In genomic region chr3:38484191-38485106, GRCm38 (mm10) we compare ENCODE assay signal across 8 mouse cellular contexts. TPM values are rescaled to one million over a fixed set of nuclear protein-coding genes. Genes with fewer than 3 reads are reported as not detected.
A peak's percentile ranks its signal among the peaks of the same experiment; 100 is the strongest.
DNase-seq lines count a peak whose midpoint lies in the region; ATAC-seq and TF ChIP-seq lines count a peak whose summit lies in the region.

Ankrd50 (minus strand) TSS chr3:38484844.

- H3K4me2 ChIP-seq in heart, embryonic 12.5 days: peak within 1 kb of the TSS; percentile 73
- peak within 1 kb of the TSS; percentile 68 for H3K4me2 ChIP-seq in kidney, postnatal 0 days (ENCODE audit: low read length)
- peak within 1 kb of the TSS; percentile 88 for H3K4me2 ChIP-seq in liver, embryonic 11.5 days
- peak within 1 kb of the TSS; percentile 75 for H3K4me2 ChIP-seq in stomach, embryonic 14.5 days (replicated peaks; ENCODE audit: low read depth, low read length)

- peaks cover 31% of the 10 kb centered on the region for H3K4me1 ChIP-seq in heart, embryonic 12.5 days (replicated peaks)
- H3K4me1 ChIP-seq in kidney, postnatal 0 days (replicated peaks; ENCODE audit: insufficient read depth, low read length): peaks cover 13% of the 10 kb centered on the region; the same call in 1 of the 2 replicates
- H3K4me1 ChIP-seq in liver, embryonic 11.5 days (replicated peaks; ENCODE audit: control insufficient read depth, insufficient read depth, low read length): peaks cover 4% of the 10 kb centered on the region; the same call in 1 of the 2 replicates
- peaks cover 20% of the 10 kb centered on the region for H3K4me1 ChIP-seq in stomach, embryonic 14.5 days (ENCODE audit: control insufficient read depth, insufficient read depth, low read length)

- peak within 1 kb of the TSS; percentile 90 for H3K27ac ChIP-seq in heart, embryonic 12.5 days (ENCODE audit: poor library complexity, severe bottlenecking)
- peak within 1 kb of the TSS; percentile 92 for H3K27ac ChIP-seq in kidney, postnatal 0 days
- peak within 1 kb of the TSS; percentile 71 for H3K27ac ChIP-seq in liver, embryonic 11.5 days (ENCODE audit: low read depth, low read length)
- peak within 1 kb of the TSS; percentile 94 for H3K27ac ChIP-seq in stomach, embryonic 14.5 days (ENCODE audit: low read length)

- H3K9ac ChIP-seq in heart, embryonic 12.5 days: peak within 1 kb of the TSS; percentile 98
- H3K9ac ChIP-seq in kidney, postnatal 0 days (ENCODE audit: low read depth, low read length): peak within 1 kb of the TSS; percentile 89
- peak within 1 kb of the TSS; percentile 86 for H3K9ac ChIP-seq in liver, embryonic 11.5 days (ENCODE audit: low read depth, low read length)
- peak within 1 kb of the TSS; percentile 89 for H3K9ac ChIP-seq in stomach, embryonic 14.5 days (replicated peaks; ENCODE audit: low read depth, low read length)

- H3K36me3 ChIP-seq in heart, embryonic 12.5 days: peaks cover 20% of the 10 kb centered on the region
- no peaks in the 10 kb centered on the region for H3K36me3 ChIP-seq in kidney, postnatal 0 days (ENCODE audit: insufficient read depth, low read length)
- no peaks in the 10 kb centered on the region; the same call in 1 of the 2 replicates for H3K36me3 ChIP-seq in liver, embryonic 11.5 days (ENCODE audit: control insufficient read depth, insufficient read depth, low read length)
- H3K36me3 ChIP-seq in stomach, embryonic 14.5 days (ENCODE audit: control insufficient read depth, insufficient read depth, low read length): 0 out of 2 replicates have a peak, but pooled peaks cover 6% of the 10 kb centered on the region

- peak; percentile 99 for DNase-seq in CD4-positive helper T cell, adult 2 months (ENCODE audit: low read depth, low spot score)
- peak; percentile 94 for DNase-seq in brain, embryonic 18.5 days (ENCODE audit: low read depth, low spot score)
- peak; percentile 99 for DNase-seq in kidney, postnatal 0 days (ENCODE audit: low spot score)
- peak; percentile 98 for DNase-seq in liver, embryonic 11.5 days (ENCODE audit: low spot score)
- peak; percentile 98 for DNase-seq in naive thymus-derived CD4-positive, alpha-beta T cell, adult 2 months (ENCODE audit: low read depth)

- H3K9me3 ChIP-seq in heart, embryonic 12.5 days (replicated peaks): no peaks in the 10 kb centered on the region
- H3K9me3 ChIP-seq in kidney, postnatal 0 days (replicated peaks; ENCODE audit: low read length): no peaks in the 10 kb centered on the region
- no peaks in the 10 kb centered on the region for H3K9me3 ChIP-seq in liver, embryonic 11.5 days (ENCODE audit: control insufficient read depth, low read length)
- H3K9me3 ChIP-seq in stomach, embryonic 14.5 days (ENCODE audit: control insufficient read depth, low read depth, low read length): no peaks in the 10 kb centered on the region

- TF ChIP-seq CTCF in kidney, postnatal 0 days (IDR thresholded peaks at IDR 0.05; ENCODE audit: low read depth): peak; percentile 10; the same call in 1 of the 2 replicates

- peak within 1 kb of the TSS; percentile 92 for H3K4me3 ChIP-seq in heart, embryonic 12.5 days
- peak within 1 kb of the TSS; percentile 98 for H3K4me3 ChIP-seq in kidney, postnatal 0 days (replicated peaks; ENCODE audit: low read depth, low read length)
- peak within 1 kb of the TSS; percentile 88 for H3K4me3 ChIP-seq in liver, embryonic 11.5 days (ENCODE audit: low read depth, low read length)
- peak within 1 kb of the TSS; percentile 92 for H3K4me3 ChIP-seq in stomach, embryonic 14.5 days (ENCODE audit: low read depth, low read length)

- under 1% methylated on average over 79 of the region's 81 CpGs for WGBS in heart, embryonic 12.5 days
- WGBS in kidney, postnatal 0 days: 0% methylated on average over 62 of the region's 81 CpGs
- WGBS in liver, embryonic 11.5 days: under 1% methylated on average over 76 of the region's 81 CpGs
- under 1% methylated on average over 81 of the region's 81 CpGs for WGBS in stomach, embryonic 14.5 days

- H3K27me3 ChIP-seq in heart, embryonic 12.5 days (replicated peaks): no peaks in the 10 kb centered on the region
- H3K27me3 ChIP-seq in kidney, postnatal 0 days (ENCODE audit: insufficient read depth, low read length): no peaks in the 10 kb centered on the region
- H3K27me3 ChIP-seq in liver, embryonic 11.5 days (replicated peaks; ENCODE audit: control insufficient read depth, insufficient read depth, low read length): no peaks in the 10 kb centered on the region
- no peaks in the 10 kb centered on the region for H3K27me3 ChIP-seq in stomach, embryonic 14.5 days (ENCODE audit: control insufficient read depth, insufficient read depth, low read length)

- peak; percentile 96 for ATAC-seq in erythroid progenitor cell, adult 5-6 weeks (replicated peaks; ENCODE audit: low FRiP score, poor library complexity, severe bottlenecking)
- ATAC-seq in heart, embryonic 12.5 days (ENCODE audit: insufficient number of reproducible peaks, low FRiP score): peak; percentile 98
- peak; percentile 99 for ATAC-seq in kidney, postnatal 0 days (replicated peaks; ENCODE audit: low FRiP score, low read depth)
- ATAC-seq in liver, embryonic 11.5 days (replicated peaks; ENCODE audit: low FRiP score): peak; percentile 98
- ATAC-seq in stomach, embryonic 14.5 days (ENCODE audit: insufficient number of reproducible peaks, insufficient read depth, low FRiP score, low read depth): peak; percentile 98

RNA-seq across cellular contexts. Expression of gene Ankrd50, which starts in this region (rescaled TPM):
- 1.1 and 4.6 TPM in 2 replicates for total RNA-seq in erythroid progenitor cell, adult 5-6 weeks (2015; ENCODE audit: low replicate concordance)
- 0.77 and 1.5 TPM in 2 replicates for total RNA-seq in erythroid progenitor cell, adult 5-6 weeks (2017; ENCODE audit: low replicate concordance)
- 27.3 and 32.4 TPM in 2 replicates for polyA plus RNA-seq in heart, embryonic 12.5 days (2016; fragmentation: Nextera tagmentation; extraction: Ambion mirVana)
- 13.5 and 15.3 TPM in 2 replicates for polyA plus RNA-seq in kidney, postnatal 0 days (2015; fragmentation: Nextera tagmentation; extraction: Ambion mirVana)
- 11.2 and 11.7 TPM in 2 replicates for polyA plus RNA-seq in liver, embryonic 11.5 days (2014; fragmentation: Nextera tagmentation; extraction: Ambion mirVana)
- polyA plus RNA-seq in stomach, embryonic 14.5 days (2014; fragmentation: Nextera tagmentation; extraction: Ambion mirVana): 24.2 and 26.6 TPM in 2 replicates

Comparison
In these comparisons a context has a peak if more than half of its experiments do, and no peak if none do; other contexts are left out.
1. Peak in every context shown above with its lines: DNase-seq, ATAC-seq, H3K4me3 ChIP-seq and H3K27ac ChIP-seq.